Mouse (Mus musculus): Measurements from ENCODE around the gene 1700057G04Rik. TPM values are rescaled to one million over a fixed set of nuclear protein-coding genes. Genes with fewer than 3 reads are reported as not detected.

The 1700057G04Rik gene
- total RNA-seq (2023): not detected

GRCm38 (mm10) chr9:92309077-92309476 is at the start of gene 1700057G04Rik:
1700057G04Rik (plus strand) TSS chr9:92309377.

GRCm38 (mm10) chr9:92275486-92276207 is 33.5 kb upstream of the 1700057G04Rik start, which contains the start of gene Plscr2:
Plscr2 (plus strand) TSS chr9:92275602.

Other genes starting within 250 kb of the 1700057G04Rik start
- gene Plscr5, start 116.4 kb upstream of the 1700057G04Rik start, total RNA-seq (2023): not detected
- gene Plscr1, start 59.6 kb upstream of the 1700057G04Rik start, total RNA-seq (2023): 1.5 TPM
- gene Plscr2, start 33.8 kb upstream of the 1700057G04Rik start, total RNA-seq (2023): 0.53 TPM
- 0.71 TPM for gene Plscr4, start 148.0 kb downstream of the 1700057G04Rik start, total RNA-seq (2023)
- gene Plod2, start 232.8 kb downstream of the 1700057G04Rik start, total RNA-seq (2023): 1.2 TPM